Mouse (Mus musculus): ENCODE results near the gene Glb1.
A peak's percentile ranks its signal among the peaks of the same experiment; 100 is the strongest.

DNA sequence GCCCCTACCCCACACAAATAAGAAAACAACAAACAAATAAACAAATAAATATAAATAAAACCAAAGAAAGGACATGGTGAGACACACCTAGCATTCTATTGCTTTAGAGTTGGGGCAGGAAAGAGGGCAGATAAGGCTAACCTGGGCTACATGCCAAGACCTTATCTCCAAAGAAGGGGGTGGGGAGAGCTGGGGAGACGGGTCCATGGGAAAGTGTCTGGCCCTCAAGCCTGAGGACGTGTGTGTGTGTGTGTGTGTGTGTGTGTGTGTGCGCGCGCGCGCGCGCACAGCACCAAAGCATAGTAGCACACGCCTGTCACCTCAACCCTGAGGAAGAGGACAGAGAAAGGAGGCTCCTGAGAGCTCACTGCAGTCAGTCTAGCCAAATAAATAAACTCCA is 23.7 kb upstream of the Glb1 start:
- TF ChIP-seq CTCF (IDR thresholded peaks at IDR 0.05) = no peak
- 0 out of 2 replicates have a peak, but pooled peaks have one; percentile 50 for TF ChIP-seq EP300 (IDR thresholded peaks at IDR 0.05; ENCODE audit: insufficient read depth, low read depth, low read length)
- TF ChIP-seq POLR2A (IDR thresholded peaks at IDR 0.05; ENCODE audit: insufficient read depth, low read depth, low read length) = no peak

All from heart, adult 2 months (tissue).